Mouse (Mus musculus): ENCODE data around the gene AB124611.

DNA sequence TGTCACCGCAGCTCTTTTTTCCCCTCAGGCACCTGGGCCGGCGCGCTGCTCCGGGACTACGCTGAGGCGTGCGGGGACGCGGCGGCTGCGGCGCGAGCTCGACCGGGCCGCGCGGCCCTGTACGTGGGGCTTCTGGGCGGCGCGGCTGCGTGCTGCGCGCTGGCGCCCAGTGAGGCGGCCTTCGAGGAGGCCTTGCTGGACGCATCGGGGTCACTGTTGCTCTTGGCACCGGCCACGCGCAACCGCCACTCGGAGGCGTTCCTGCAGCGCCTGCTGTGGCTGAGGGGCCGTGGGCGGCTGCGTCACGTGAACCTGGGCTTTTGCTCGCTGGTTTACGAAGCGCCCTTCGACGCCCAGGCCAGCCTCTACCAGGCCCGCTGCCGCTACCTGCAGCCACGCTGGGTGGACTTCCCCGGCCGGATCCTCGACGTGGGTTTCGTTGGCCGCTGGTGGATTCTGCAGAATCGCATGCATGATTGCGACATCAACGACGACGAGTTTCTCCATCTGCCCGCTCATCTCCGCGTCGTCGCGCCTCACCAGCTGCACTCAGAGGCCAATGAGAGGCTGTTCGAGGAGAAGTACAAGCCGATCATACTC is 67.2 kb downstream of the AB124611 start:
- TF ChIP-seq CTCF (IDR thresholded peaks at IDR 0.05; ENCODE audit: low read depth): no peak
- no peak for TF ChIP-seq EP300 (IDR thresholded peaks at IDR 0.05; ENCODE audit: low read depth)
